Mouse (Mus musculus) kidney, postnatal 36 days (tissue): ENCODE measurements around the gene Pacsin2.
A peak's percentile ranks its signal among the peaks of the same experiment; 100 is the strongest.
"Not testable (repeated sequence)": the region's sequence is repeated elsewhere in the genome, so short reads cannot be mapped to it uniquely, and the experiment has no call there.

Experiments
- DNase-seq, 2 experiments: peaks; one replicate each; pipeline ENCODE4 v3.0.0; 2021 to 2022; ENCODE audit warnings: mixed read lengths in 2 of 2

Gene Pacsin2

DNA sequence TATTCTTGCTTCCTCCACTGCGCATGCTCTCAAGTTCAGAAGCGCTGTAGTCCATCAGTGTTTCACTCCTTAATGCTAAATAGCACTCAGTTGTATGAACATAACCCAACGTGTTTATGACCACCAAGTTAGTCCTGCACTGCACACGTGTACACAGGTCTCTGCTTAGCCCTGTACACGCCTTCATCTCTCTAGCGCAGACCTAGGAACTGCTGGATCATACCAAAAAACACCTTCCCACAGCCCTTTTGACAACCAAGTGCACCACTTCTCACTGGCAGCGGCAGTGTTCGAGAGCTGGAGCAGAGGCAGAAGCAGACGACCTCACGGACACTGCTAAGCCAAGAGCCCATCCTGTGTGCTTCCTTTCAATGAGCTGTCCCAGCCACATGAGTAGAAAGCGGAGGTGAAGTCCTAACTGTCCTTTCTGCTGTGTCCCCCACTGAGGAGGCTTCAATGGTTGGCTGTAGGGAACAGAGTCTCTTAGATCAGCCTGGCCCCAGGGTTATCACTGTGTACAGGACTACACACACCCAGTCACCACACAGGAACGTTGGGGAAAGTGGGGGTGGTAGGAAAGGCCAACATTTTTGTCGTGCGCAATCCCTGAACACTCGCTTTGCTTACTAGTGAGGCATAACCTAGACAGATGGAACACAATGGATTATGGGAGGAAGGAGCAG lies 42.0 kb downstream of the Pacsin2 start:
- no peak for DNase-seq

DNA sequence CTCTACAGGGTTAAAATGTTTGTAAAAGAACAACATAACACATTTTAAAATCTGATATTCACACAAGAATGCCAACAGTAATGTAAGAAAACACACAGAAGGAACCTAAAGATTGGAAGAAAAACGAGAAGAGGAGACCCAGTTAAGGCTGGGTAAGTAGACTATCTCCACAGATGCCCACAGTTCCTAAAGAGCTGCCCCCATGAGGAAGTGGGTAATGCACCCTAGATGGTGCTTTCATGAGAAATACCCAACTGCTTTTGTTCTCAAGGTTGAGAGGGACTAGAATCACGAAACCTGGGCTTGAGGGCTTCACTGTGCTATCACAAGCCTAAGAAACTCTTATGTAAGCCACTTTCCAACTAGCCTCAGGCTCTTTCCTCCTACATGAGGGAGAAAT lies 44.8 kb downstream of the Pacsin2 start:
- DNase-seq, result no peak

DNA sequence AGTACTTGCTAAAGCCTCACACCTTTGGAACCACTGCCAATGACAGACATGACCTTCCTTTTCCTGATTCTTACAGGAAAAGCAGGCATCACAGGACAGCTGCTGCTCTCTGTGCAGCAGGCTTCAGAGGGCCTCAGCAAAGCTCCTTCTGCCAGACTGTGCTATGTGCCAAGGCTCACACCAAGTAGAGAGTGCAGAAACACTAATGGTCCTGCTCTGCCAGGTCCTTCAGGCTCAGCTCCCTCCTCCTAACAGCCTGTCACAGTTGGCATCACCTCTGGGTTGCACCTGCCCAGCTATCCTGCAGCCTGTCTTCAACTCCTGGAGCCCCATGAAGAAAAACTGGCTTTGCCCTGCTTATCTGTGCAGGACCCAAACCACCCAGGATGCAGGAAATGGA lies 45.7 kb downstream of the Pacsin2 start:
- DNase-seq, result no peak

DNA sequence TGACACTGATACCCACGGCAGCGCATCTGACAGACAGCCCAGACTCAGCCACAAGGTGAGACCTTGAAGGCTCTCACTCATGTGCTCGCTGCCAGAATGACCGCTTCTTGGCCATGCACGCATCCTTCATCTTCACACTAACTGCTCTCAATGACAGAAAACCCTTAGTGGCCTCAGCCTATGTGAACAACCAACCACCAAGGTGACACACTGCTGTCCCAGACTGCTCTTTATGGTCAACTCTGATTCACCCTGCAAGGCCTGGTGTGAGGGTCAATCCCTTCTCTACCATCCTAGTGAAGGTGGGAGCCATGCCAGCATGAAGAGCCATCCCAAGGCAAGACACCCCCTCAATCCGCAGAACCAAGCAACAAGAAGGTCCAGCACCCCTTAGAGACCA lies 46.5 kb downstream of the Pacsin2 start:
- no peak for DNase-seq

DNA sequence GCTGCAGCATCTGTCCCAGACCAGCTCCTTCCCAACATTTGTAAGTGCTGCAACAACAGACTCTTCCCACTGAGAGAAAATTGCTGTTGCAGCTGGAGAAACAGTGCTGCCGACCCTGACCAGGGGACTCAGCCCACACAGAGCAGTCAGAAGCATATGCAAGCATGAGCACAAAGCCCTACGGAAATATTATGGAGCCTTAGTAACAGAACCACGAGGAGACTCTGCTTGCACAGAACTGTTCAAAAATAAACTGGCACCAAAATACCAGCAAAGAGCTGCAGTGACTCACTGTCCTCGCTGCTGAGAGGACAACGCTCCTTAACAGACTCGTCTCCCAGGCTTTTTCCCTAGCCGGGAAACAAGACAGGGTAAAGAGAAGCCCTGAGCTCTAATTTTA lies 47.0 kb downstream of the Pacsin2 start:
- DNase-seq, result no peak

DNA sequence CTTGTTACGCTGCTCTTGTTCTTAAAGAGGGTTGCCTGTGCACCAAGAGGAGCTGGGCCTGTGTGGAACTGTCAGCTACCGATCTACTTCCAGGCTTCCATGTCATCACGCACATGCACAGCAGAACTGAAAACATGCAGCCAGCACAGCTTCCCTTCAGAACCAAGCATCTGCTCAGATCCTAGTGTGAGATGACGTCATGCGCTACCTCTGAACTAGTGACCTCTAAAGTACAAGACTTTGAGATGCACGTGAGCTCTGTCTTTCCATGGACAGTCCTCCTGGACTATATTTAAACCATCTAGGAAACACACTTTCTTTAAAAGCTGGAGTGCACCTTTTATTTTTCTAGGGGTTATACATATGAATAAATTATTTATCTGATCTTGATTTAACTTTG lies 49.0 kb downstream of the Pacsin2 start:
- DNase-seq, result peak; percentile 52 to 55

DNA sequence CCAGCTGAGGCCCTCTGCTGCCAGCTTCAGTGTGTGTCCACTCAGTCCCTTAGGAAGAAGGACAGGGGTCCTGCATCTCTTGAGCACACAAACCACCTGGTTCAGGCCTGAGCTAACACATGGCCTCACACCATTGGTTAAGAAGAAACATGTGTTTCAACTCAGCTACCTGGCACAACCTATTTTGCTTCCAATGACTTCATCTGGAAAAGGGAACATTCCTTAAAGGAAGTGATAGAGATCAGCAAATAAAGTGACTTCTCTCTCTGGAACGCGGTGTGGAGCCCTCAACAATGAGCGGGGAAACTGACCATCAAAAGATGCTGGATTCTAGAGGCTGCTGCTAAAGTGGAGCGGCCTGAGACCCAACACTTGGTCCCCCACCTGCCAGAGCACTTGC lies 52.8 kb downstream of the Pacsin2 start:
- DNase-seq, result no peak

DNA sequence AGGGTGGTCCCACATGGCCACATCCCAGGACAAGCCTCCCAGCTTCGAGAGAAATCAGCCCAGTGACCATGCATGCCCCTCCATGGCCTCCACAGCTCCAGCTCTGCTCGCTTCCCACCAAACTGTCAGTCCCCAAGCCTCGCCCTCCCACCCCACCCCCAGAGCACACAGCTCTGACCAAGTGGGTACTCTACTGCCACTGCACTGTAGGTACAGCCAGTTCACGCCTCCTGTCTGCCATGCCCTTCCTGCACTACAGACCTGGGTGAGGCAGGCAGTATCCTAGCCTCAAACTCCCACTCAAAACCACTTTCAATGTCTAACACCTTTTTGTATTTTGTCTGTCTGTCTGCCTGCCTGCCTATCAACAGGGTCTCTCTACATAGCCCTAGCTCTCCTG lies 53.7 kb downstream of the Pacsin2 start:
- DNase-seq, result no peak

DNA sequence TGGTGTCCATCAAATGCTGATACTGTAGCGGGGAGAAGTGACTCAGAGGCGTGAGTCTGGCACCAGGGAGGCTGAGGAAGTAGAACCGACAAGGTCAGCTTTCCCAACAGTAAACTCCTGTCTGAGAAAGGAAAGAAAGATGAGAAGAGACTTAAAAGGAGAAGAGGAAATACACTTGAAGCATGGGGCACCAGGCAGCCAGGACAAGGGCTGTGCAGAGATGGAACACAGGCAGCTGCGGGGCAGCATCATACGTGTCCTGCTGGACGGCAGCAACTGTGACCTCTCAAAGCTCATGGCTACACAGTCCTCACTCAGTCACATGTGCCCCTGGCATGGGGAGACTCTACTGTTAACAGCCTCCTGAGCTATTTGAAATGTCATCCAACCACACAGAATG lies 54.1 kb downstream of the Pacsin2 start:
- DNase-seq, result no peak

DNA sequence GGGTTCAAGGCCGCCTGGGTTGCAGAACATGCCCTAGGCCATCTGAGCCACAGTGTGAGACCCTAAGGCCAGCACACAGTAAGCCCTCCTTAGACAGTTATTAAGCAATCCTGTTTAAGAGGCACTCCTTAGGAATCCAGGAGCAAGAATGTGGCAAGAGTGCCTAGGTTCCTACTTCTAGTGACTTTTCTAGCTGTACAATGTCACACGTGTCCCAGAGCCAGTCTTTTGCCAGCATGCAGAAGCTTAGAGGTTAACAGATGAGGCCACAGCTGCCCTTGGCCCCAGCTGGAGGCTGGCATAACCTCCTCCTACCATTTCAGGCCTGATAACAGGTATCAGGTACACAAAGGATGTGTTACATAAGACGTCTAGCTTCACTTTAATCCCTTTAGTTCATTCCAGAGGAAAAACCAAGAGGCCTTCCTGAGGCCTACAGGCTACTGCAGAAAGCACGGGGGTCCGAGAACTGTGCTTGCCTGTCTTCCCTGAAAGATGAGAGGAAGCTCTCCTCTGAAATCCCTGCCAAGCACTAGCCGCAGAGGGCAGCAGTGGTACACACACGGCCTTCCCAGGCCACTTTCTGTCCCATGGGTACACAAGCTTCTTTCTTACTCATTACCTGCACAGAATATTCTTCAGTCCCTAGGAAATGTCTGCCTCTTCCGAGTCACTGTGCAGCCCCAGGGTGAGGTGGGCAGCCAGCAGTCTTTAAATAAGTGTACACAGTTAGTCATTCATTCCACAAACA lies 55.5 kb downstream of the Pacsin2 start:
- DNase-seq, result peak in 1 of 2 experiments; percentile 50

DNA sequence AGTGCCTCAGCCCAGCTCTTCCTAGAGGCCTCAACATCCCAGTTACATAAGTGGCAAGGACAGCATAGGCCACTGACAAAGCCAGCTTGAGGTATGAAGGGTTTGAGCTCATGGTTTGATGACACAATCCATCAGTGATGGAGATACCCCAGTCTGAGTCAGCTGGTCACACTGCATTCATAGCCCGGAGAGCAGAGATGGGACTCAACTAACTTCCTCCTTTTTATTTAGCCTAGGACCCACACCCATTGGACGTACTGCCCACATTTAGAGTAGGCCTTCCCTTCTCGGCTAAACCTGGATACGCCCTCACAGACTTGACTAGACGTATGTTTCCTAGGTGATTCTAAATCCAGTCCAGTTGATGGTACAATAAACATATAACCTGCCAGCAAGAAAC lies 56.2 kb downstream of the Pacsin2 start:
- DNase-seq, result no peak

DNA sequence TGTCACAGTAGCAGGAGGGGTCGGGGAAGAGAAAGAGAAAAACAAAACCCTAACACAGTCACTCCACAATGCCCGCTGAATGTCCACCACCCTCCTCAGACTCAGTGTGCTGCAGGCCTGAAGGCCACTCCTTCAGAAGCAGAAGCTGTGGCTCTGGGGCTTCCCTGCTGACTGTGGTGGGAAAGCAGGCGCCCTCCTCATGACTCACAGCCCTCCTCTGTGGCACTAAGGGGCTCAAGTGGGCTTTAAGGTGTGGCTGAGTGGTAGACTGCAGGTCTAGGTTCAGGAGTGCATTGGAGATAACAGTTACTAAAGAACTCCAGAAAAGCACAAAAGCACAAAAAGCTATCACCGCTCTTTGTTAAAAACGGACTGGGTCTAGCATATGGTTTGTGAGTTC lies 56.9 kb downstream of the Pacsin2 start:
- no peak for DNase-seq

DNA sequence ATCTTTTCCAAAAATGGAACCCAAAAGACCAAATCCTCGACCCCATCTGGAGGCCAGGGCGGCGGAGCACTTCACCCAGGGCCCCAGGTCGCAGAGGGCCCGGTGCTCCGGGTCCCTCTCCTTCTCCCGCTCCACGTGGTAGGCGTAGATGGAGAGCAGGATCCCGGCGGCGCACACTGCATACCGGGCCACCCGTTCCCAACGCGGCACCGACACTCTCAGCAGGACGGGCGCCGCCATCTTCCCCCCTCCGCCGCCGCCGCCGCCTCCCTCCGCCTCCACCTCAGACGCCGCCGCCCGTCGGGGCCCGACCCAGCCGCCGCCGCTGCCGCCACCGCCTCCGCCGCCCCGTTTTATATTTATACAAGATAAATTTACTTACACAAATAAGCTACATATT lies 58.5 kb downstream of the Pacsin2 start:
- DNase-seq, result not testable (repeated sequence)

DNA sequence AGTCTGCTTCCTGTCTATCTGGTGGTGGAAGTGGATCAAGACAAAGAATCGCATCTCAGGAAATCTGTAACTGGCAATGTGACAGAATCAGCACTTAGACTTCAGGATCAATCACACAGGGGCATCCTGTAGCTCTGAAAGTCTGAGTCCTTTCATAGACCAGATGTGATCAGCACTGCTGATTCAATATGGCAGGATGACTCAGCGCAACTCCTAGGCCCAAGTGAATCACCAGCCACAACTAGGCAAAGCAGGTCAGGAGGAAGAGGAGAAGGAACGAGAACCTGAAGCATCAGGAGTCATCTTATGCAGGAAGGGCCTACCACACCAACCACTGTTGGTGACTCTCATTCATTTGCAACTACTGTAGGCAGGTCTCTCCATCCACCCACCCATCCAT lies 60.4 kb downstream of the Pacsin2 start:
- no peak for DNase-seq

DNA sequence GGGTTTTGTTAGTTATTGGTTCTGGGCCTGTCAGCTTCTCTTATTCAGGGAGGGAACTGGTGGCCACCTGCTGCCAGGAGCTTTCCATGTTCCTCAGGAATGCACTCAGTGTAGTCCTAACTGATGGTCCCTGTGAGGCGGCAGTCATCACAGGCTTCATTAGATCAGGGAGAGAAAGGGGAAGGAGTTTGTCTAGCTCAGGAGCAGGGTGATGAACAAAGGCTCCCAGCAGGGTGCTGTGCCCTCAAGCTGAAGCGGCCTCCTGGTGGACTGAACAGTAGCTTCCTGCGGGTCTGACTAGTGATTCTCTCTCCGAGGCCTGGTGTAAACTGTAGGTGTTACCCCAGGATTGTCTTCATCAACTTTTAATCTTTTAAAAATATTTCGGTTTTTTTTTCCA lies 61.4 kb downstream of the Pacsin2 start:
- no peak for DNase-seq

DNA sequence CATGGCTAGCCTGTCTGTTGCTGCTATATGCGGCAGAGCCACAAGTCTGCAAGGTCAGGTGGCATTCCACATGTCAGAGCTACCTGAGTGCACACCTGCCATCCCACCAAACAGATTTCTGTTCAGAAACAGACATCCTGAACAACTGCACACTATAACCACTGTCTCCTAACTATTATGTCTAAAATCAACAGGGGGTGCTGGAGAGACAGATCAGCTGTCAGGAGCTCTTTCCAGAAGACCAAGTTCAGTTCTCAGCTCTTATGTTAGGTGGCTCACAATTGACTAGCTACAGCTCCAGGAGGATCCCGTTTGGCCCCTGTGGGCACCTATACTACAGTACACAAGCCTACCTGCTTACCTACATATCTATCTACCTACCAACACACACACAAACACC lies 71.7 kb downstream of the Pacsin2 start:
- no peak for DNase-seq

DNA sequence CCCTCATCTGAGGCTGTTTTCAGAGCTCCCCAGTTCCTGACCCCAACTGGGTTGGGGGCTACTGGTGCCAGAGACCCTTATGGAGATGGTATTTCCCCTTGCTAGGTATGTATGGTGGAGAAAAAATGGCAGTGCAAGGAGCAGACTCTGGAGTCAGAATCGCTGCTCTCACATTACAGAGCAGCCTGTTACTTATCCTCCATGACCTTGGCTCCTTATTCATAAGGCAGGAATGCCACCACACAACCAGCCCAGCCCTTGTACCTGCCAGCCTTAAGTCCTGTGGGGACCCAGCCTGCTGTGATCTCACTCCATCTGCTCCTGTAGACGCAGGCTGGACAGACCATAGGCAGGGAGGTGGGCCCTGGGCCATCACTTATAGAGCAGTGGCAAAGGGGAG lies 76.5 kb downstream of the Pacsin2 start:
- DNase-seq, result no peak

DNA sequence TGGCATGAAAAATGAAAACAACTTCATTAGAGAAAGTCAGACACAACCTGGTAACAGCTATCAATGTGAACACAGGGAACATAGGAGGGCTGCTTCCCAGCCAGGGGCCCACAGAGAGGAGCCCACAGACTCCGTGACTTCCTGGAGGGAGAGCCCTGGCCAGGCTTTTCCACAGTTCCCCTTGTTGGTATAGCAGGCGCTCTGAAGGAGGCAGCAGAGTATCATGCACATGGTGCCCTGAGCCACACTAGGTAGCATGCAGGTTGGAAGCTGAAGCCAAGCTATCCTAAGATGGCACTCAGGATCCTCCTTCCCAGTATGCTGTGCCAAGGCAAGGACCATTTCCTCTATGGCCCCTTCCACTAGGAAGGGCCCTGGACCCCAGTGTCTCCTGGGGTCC lies 80.8 kb downstream of the Pacsin2 start:
- DNase-seq, result no peak

DNA sequence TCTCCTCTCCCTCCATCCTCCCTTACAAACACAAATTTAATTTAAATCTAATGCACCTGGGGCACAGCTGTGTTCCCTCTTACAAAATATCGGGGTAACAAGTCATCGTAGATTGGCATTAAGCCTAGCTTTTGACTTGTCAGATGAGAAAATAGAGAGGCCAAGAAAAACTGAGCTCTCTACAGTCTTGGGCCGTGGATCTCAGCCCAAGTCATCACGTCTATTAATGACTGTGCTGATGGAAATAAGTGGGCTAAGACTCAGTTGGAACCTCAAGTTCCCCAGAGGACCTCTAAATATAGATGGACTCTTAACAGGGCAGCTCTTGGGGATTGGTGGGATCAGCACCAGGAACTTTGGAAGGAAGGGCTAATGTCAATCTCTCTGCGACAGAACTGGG lies 81.3 kb downstream of the Pacsin2 start:
- no peak for DNase-seq

DNA sequence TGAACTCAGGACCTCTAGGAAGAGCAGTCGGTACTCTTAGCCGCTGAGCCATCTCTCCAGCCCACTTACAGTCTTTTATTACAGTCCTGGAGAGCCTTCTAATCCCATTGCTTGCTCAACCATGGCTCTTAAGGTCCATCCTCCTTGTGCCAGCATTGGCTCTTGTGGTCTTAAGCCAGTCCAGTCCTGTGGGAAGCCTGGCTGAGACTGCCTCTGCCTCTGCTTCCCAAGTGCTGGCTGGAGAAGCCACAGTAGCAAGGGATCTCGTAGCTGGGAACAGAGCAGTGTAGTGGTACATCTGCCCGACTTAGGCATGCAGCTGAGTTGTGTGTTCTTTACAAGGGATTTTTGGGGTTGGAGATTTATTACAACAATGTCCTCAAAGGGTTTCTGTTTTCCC lies 81.9 kb downstream of the Pacsin2 start:
- no peak for DNase-seq

DNA sequence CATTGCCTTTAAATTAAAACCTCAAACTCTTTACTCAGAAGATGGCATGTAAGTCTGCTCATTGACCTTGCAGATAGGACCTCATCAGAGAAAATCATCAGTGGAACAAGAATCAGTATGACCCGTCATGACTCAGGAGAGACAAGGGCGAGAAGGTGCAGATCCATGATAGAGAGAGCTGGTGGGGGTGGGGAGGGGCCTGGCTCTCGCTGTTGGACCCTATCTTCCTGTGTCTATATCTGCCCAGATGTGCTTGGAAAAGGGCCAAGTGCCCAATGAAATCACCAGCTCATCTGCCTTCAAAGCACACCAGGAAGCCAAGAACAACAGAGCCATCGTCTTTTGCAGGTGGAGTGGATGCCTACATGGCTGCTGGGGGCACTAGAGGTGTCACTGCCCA lies 87.3 kb downstream of the Pacsin2 start:
- no peak for DNase-seq

DNA sequence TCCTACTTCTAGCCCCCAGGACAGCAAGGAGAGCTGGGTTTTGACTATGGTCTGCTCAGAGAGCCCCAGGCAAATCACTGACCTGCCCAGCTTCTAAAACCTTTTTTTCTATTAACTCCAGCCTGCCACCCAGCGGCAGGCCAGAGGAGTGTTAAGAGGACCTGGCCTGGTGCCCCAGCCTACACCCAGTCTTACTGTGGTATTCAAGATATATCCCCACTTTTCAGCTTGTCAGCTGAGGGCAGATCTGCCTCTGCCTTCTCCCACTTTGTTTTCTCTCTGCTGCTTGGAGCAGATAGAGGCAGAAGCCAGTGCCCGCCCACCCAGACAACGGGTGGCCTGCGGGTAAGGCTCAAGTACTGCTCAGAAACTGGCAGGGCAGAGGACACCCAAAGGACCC lies 89.3 kb downstream of the Pacsin2 start:
- DNase-seq, result peak; percentile 58 to 83

DNA sequence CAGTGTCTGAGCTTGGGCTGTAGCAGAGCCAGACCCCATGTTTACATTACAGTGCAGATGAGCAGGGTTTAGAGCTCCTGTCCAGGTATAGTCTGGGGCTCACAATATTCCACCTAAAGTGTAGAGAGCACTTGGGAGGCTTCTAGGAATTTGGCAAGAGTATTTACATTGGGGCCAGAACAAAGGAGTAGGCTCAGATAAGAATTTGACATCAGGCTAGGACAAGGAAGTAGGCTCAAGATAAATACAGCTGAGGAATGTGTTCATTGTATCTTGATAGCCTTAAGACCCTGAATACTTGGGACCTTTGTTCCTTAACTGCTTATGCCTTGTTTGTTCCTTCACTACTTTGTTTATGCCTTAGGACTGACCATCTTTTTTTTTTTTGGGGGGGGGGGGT lies 90.3 kb downstream of the Pacsin2 start:
- no peak for DNase-seq

DNA sequence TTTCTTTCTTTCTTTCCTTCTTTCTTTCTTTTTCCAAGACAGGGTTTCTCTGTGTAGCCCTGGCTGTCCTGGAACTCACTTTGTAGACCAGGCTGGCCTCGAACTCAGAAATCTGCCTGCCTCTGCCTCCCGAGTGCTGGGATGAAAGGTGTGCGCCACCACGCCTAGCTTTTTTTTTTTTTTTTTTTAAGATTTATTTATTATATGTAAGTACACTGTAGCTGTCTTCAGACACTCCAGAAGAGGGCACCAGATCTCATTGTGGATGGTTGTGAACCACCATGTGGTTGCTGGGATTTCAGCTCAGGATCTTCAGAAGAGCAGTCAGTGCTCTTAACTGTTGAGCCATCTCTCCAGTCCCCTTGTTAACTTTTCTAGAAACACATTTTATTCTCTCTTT lies 95.7 kb downstream of the Pacsin2 start:
- DNase-seq, result not testable (repeated sequence)

DNA sequence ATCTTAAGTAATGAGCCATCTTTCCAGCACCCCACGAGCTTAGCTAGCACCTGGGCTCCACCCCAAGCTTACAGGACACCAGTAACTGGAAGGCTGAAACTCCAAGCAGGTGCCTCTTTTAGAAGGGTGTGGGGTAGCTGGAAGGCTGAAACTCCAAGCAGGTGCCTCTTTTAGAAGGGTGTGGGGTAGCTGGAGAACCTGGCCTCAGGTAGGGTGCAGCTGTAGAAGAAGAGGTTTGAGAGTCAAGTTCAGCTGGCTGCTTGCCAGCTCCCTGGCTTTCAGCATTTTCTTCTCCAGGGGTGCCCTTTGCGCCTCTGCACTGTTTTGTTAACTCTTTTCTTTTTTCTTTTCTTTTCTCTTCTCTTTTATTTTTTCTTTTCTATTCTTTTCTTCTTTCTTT lies 96.1 kb downstream of the Pacsin2 start:
- peak; percentile 60 to 80 for DNase-seq
